Mouse (Mus musculus): ENCODE measurements around the gene Itgb1bp1.

GRCm38 (mm10) chr12:21261521-21261920 lies 24.6 kb downstream of the Itgb1bp1 start:
- TF ChIP-seq CTCF (IDR thresholded peaks at IDR 0.05; ENCODE audit: extremely low read depth, insufficient read depth, low read length) (no peak), POLR2A (IDR thresholded peaks at IDR 0.05; ENCODE audit: extremely low read depth, insufficient read depth, low read length) (no peak)
